Mouse (Mus musculus) liver, embryonic 11.5 days (tissue): ENCODE measurements around the gene Gcm1. TPM values are rescaled to one million over a fixed set of nuclear protein-coding genes. Genes with fewer than 3 reads are reported as not detected.

Experiments
- ATAC-seq: fragments of 200-750 bp; cut with Nextera tagmentation; replicated peaks from 2 replicates; pipeline ENCODE4 v1.8.0; 2017; ENCODE audit warnings: moderate number of reproducible peaks, mild to moderate bottlenecking, moderate TSS enrichment, moderate library complexity; ENCODE audit not compliant: low FRiP score
- DNase-seq: peaks from one replicate; pipeline ENCODE4 v3.0.0-alpha.2; 2017; ENCODE audit warnings: low spot score
- H3K27ac ChIP-seq: fragments of 300-500 bp; sonication (generic); 2 replicates; pipeline ENCODE4 v1.5.1; 2014; ENCODE audit warnings: mild to moderate bottlenecking, low read depth, low read length, control low read depth
- H3K27me3 ChIP-seq: fragments of 300-500 bp; sonication (generic); replicated peaks from 2 replicates; pipeline ENCODE4 v1.6.1; 2014; ENCODE audit warnings: low read length, mixed read lengths; ENCODE audit not compliant: control insufficient read depth, insufficient read depth
- H3K36me3 ChIP-seq: fragments of 300-500 bp; sonication (generic); 2 replicates; pipeline ENCODE4 v1.6.1; 2014; ENCODE audit warnings: mild to moderate bottlenecking, low read length, moderate library complexity, mixed read lengths; ENCODE audit not compliant: control insufficient read depth, insufficient read depth
- H3K4me1 ChIP-seq: fragments of 300-500 bp; sonication (generic); replicated peaks from 2 replicates; pipeline ENCODE4 v1.6.1; 2014; ENCODE audit warnings: low read length, mixed read lengths; ENCODE audit not compliant: control insufficient read depth, insufficient read depth
- H3K4me2 ChIP-seq: fragments of 300-500 bp; sonication (generic); 2 replicates; pipeline ENCODE4 v1.6.1; 2014; ENCODE audit warnings: mild to moderate bottlenecking, control low read depth, moderate library complexity
- H3K4me3 ChIP-seq: fragments of 300-500 bp; sonication (generic); 2 replicates; pipeline ENCODE4 v1.5.1; 2014; ENCODE audit warnings: low read depth, low read length, control low read depth
- H3K9ac ChIP-seq: fragments of 300-500 bp; sonication (generic); 2 replicates; pipeline ENCODE4 v1.6.1; 2014; ENCODE audit warnings: low read depth, low read length, control low read depth
- H3K9me3 ChIP-seq: fragments of 300-500 bp; sonication (generic); 2 replicates; pipeline ENCODE4 v1.6.1; 2016; ENCODE audit warnings: low read length, inconsistent platforms, mixed read lengths; ENCODE audit not compliant: control insufficient read depth
- WGBS: fragments of 180-500 bp; shearing (Covaris S2); extraction: QIAGEN DNeasy Blood & Tissue Kit; methylation state at CpG from one replicate; pipeline ENCODE4 v1.1.7; 2014; 5-methylcytosine and 5-hydroxymethylcytosine counted together
- polyA plus RNA-seq: library from polyadenylated mRNA; unstranded; fragments of >200 nt; fragmentation: Nextera tagmentation; extraction: Ambion mirVana; gene quantifications from 2 replicates; pipeline ENCODE4 v1.2.1, GENCODE M21; 2014

Gcm1 gene
- polyA plus RNA-seq, 1 experiment from 2014 or later = not detected

GRCm38 (mm10) chr9:78030835-78031456 lies 20.8 kb upstream of the Gcm1 start:
- 77% methylated on average over 10 of the region's 10 CpGs for WGBS
- ATAC-seq (no peak), DNase-seq (no peak)
- Histone ChIP-seq H3K4me2 (no peak overlapping the region), H3K9me3 (no peaks in the 10 kb centered on the region), H3K4me3 (no peak overlapping the region), H3K4me1 (no peaks in the 10 kb centered on the region), H3K27me3 (no peaks in the 10 kb centered on the region; the same call in 1 of the 2 replicates), H3K27ac (no peak overlapping the region), H3K36me3 (no peaks in the 10 kb centered on the region), H3K9ac (no peak overlapping the region)

DNA sequence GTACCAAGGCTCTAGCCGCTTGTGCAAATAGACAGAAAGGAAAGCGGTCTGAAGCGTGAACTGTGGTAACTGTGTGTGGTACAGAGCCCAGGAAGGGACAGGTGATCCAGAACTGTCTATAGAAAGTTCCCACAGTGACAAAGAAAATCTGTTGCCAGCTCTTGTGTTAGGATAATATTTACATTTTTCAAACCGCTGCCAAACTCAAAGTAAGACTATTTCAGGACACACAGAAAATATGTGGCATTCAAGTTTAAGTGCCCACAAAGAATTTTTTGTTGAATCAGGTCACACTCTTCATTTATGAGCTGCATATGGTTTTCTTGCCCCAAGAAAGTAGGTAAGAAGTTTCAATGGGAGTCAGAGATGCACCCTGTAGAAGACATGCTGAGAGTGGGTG lies 18.8 kb upstream of the Gcm1 start:
- Histone ChIP-seq H3K36me3 (no peaks in the 10 kb centered on the region), H3K27me3 (no peaks in the 10 kb centered on the region), H3K4me1 (no peaks in the 10 kb centered on the region), H3K4me3 (no peak overlapping the region), H3K4me2 (no peak overlapping the region), H3K9ac (no peak overlapping the region), H3K9me3 (no peaks in the 10 kb centered on the region), H3K27ac (no peak overlapping the region)
- ATAC-seq (no peak), DNase-seq (no peak)
- WGBS = 85% methylated on average over 4 of the region's 4 CpGs

DNA sequence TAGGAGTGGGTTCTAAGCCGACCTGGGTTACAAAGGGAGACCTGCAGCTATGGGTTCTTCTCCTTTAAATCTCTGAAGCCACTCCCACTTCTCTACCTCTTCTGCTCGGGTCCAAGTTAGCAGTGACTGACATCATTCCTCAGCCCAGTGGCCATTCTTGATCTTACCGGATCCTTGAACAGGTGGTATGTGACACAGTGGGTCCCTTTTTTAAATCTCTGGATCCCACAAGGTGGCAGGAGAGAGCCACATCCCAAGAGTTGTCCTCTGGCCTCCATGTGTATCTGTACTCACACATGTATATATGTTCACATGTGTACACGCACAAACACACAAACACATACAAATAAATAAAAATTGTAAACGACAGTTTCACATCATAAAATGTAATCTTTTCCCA lies 16.4 kb upstream of the Gcm1 start:
- ATAC-seq (no peak), DNase-seq (no peak)
- Histone ChIP-seq H3K4me3 (no peak overlapping the region), H3K9ac (no peak overlapping the region), H3K4me1 (no peaks in the 10 kb centered on the region), H3K36me3 (no peaks in the 10 kb centered on the region), H3K4me2 (no peak overlapping the region), H3K27ac (no peak overlapping the region), H3K27me3 (no peaks in the 10 kb centered on the region; the same call in 1 of the 2 replicates), H3K9me3 (no peaks in the 10 kb centered on the region)
- WGBS = 67% methylated on average over 5 of the region's 5 CpGs

DNA sequence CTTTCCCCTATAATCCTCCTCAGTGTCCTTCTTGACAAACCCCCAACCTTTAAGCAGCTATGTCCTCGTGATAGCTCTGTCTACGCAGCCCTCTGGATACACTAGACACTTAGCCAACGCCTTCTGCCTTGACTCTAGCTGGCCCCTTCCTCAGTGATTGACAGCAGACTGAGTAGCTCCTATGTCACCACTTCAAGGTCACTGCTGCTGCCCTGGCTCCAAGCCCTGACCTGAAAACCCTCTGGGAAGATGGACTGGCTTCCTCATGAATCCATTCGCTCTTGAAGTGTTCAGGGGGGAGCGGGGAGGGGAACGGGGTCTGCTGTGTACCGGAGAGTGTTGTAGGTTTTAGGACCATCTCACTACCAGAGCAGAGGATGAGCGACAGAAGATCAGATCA lies 15.9 kb upstream of the Gcm1 start:
- no peaks in the 10 kb centered on the region; the same call in 1 of the 2 replicates for H3K27me3 ChIP-seq
- no peak overlapping the region for H3K4me3 ChIP-seq
- no peak overlapping the region for H3K9ac ChIP-seq
- WGBS = 83% methylated on average over 8 of the region's 8 CpGs
- ATAC-seq = no peak
- no peaks in the 10 kb centered on the region for H3K4me1 ChIP-seq
- H3K4me2 ChIP-seq = no peak overlapping the region
- no peak for DNase-seq
- H3K36me3 ChIP-seq = no peaks in the 10 kb centered on the region
- H3K27ac ChIP-seq = no peak overlapping the region
- no peaks in the 10 kb centered on the region for H3K9me3 ChIP-seq

DNA sequence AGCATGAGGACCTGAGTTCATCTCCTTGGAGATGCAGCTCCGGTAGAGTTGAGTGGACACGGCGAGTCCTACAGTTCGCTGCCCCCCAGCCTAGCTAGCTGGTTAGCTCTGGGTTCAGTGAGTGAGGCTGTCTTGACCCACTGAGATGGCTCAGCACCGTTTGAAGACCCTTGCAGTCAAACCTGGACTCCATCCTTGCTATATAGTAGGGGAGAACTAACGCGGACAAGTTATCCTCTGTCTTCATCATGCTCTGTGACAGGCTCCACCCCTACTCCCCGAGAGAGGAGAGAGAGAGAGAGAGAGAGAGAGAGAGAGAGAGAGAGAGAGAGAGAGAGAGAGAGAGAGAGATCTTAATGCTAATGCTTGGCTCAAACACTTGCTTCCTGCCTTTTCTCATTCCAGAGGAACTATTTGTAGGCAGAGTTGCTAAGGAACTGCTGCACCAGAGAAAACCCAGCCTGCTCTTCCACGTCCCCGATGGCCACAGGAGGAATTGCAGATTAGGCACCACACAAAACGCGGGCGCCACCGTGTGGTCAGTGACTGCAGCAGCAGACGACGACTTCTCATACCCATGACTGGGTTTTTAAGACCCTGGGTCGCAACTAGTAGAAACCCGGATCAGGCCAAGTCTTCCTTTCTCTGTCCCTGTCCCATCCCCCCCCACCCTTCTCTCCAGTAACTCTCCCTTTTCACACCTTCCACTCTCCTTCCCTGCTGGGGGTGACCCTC lies 12.8 kb upstream of the Gcm1 start:
- Histone ChIP-seq H3K36me3 (no peaks in the 10 kb centered on the region), H3K4me3 (no peak overlapping the region), H3K4me1 (no peaks in the 10 kb centered on the region), H3K4me2 (no peak overlapping the region), H3K27ac (no peak overlapping the region), H3K9me3 (no peaks in the 10 kb centered on the region), H3K27me3 (no peaks in the 10 kb centered on the region; the same call in 1 of the 2 replicates), H3K9ac (no peak overlapping the region)
- DNase-seq (peak; percentile 72), ATAC-seq (0 out of 2 replicates have a peak, but pooled peaks have one; percentile 29)
- WGBS = 35% methylated on average over 18 of the region's 18 CpGs

DNA sequence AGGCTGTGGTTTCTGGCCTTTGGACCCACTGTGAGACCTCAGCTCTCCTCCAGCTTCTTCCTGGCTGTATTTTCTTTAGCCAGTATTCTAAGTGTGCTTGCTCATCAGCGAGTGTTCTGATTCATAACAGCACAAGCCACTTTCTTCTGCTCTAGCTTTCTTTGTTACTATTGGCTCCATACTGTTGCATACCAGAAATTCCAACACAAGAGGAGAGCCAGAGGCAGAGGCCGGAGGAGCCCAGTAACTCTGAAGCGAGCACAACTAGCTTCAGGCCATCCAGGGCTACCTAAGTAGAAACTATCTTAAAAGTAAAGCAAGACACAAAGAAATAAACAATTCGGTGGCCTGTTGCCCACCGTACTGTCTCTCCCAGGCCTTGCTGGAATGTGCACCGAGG lies 6.6 kb upstream of the Gcm1 start:
- WGBS = 71% methylated on average over 6 of the region's 6 CpGs
- Histone ChIP-seq H3K27me3 (no peaks in the 10 kb centered on the region), H3K4me2 (no peak overlapping the region), H3K27ac (no peak overlapping the region; the same call in 1 of the 2 replicates), H3K9ac (no peak overlapping the region), H3K4me1 (0 out of 2 replicates have a peak, but pooled peaks cover 2% of the 10 kb centered on the region), H3K4me3 (no peak overlapping the region), H3K36me3 (no peaks in the 10 kb centered on the region), H3K9me3 (no peaks in the 10 kb centered on the region)
- no peak for DNase-seq
- no peak for ATAC-seq

GRCm38 (mm10) chr9:78046755-78047154 lies 5.0 kb upstream of the Gcm1 start:
- peak overlapping the region; percentile 45 for H3K4me3 ChIP-seq
- H3K36me3 ChIP-seq = no peaks in the 10 kb centered on the region
- H3K9ac ChIP-seq = peak overlapping the region; percentile 38; the same call in 1 of the 2 replicates
- 26% methylated on average over 20 of the region's 20 CpGs for WGBS
- peak overlapping the region; percentile 56 for H3K4me2 ChIP-seq
- no peaks in the 10 kb centered on the region for H3K9me3 ChIP-seq
- H3K27me3 ChIP-seq = no peaks in the 10 kb centered on the region
- 0 out of 2 replicates have a peak, but pooled peaks cover 2% of the 10 kb centered on the region for H3K4me1 ChIP-seq
- H3K27ac ChIP-seq = no peak overlapping the region
- ATAC-seq (no peak), DNase-seq (peak; percentile 44)

- no peak overlapping the region for H3K4me2 ChIP-seq
- 39% methylated on average over 5 of the region's 5 CpGs for WGBS
- no peaks in the 10 kb centered on the region for H3K4me1 ChIP-seq
- H3K9ac ChIP-seq = no peak overlapping the region
- no peak overlapping the region for H3K27ac ChIP-seq
- DNase-seq (no peak), ATAC-seq (no peak)
- no peaks in the 10 kb centered on the region for H3K9me3 ChIP-seq
- no peak overlapping the region for H3K4me3 ChIP-seq
- H3K27me3 ChIP-seq = no peaks in the 10 kb centered on the region
- no peaks in the 10 kb centered on the region for H3K36me3 ChIP-seq
These were observed 1.2 kb upstream of the Gcm1 start for GRCm38 (mm10) chr9:78050452-78050970.
